Mouse (Mus musculus) limb, embryonic 14.5 days (tissue): ENCODE results near the gene Ints14. TPM values are rescaled to one million over a fixed set of nuclear protein-coding genes. Genes with fewer than 3 reads are reported as not detected.

ENCODE experiments used
- ATAC-seq: fragments of 200-750 bp; cut with Nextera tagmentation; 2 replicates; pipeline ENCODE4 v1.8.0; 2017; ENCODE audit warnings: low read depth, moderate number of reproducible peaks, moderate TSS enrichment; ENCODE audit not compliant: low FRiP score
- DNase-seq: peaks from one replicate; pipeline ENCODE4 v3.0.0-alpha.2; 2015; ENCODE audit warnings: low spot score
- H3K27ac ChIP-seq: fragments of 300-500 bp; sonication (generic); replicated peaks from 2 replicates; pipeline ENCODE4 v1.5.1; 2014; ENCODE audit warnings: low read depth, mild to moderate bottlenecking, low read length, moderate library complexity, mixed read lengths
- H3K27me3 ChIP-seq: fragments of 300-500 bp; sonication (generic); 2 replicates; pipeline ENCODE4 v1.6.1; 2014; ENCODE audit warnings: low read length, mixed read lengths; ENCODE audit not compliant: control insufficient read depth, insufficient read depth
- H3K36me3 ChIP-seq: fragments of 300-500 bp; sonication (generic); 2 replicates; pipeline ENCODE4 v1.6.1; 2014; ENCODE audit warnings: mild to moderate bottlenecking, low read length, moderate library complexity, mixed read lengths; ENCODE audit not compliant: control insufficient read depth, insufficient read depth
- H3K4me1 ChIP-seq: fragments of 300-500 bp; sonication (generic); 2 replicates; pipeline ENCODE4 v1.6.1; 2014; ENCODE audit warnings: antibody characterized with exemption, low read length, mixed read lengths; ENCODE audit not compliant: control insufficient read depth, insufficient read depth
- H3K4me2 ChIP-seq: fragments of 300-500 bp; sonication (generic); replicated peaks from 2 replicates; pipeline ENCODE4 v1.6.1; 2014; ENCODE audit warnings: low read depth, mild to moderate bottlenecking, low read length, moderate library complexity; ENCODE audit not compliant: severe bottlenecking
- H3K4me3 ChIP-seq: fragments of 300-500 bp; sonication (generic); replicated peaks from 2 replicates; pipeline ENCODE4 v1.5.1; 2014; ENCODE audit warnings: low read length
- H3K9ac ChIP-seq: fragments of 300-500 bp; sonication (generic); 2 replicates; pipeline ENCODE4 v1.6.1; 2014; ENCODE audit warnings: mild to moderate bottlenecking, low read depth, low read length, moderate library complexity; ENCODE audit not compliant: severe bottlenecking
- H3K9me3 ChIP-seq: fragments of 300-500 bp; sonication (generic); 2 replicates; pipeline ENCODE4 v1.6.1; 2016; ENCODE audit warnings: low read length; ENCODE audit not compliant: control insufficient read depth
- POLR2A ChIP-seq: fragments of 200-500 bp; IDR thresholded peaks from 2 replicates; pipeline ENCODE4 v1.8.0; 2012; ENCODE audit warnings: inconsistent platforms, mild to moderate bottlenecking, moderate library complexity, borderline replicate concordance; ENCODE audit not compliant: insufficient read depth, insufficient read length; ENCODE audit errors: extremely low read depth
- WGBS: fragments of 180-500 bp; shearing (Covaris S2); extraction: QIAGEN DNeasy Blood & Tissue Kit; methylation state at CpG from one replicate; pipeline ENCODE4 v1.1.7; 2014; 5-methylcytosine and 5-hydroxymethylcytosine counted together
- polyA plus RNA-seq, 2 experiments: library from polyadenylated mRNA; depleted of rRNA in 1 of 2; stranded (reverse) in 1 of 2; unstranded in 1 of 2; fragments of >200 nt; fragmentation: Nextera tagmentation in 1 of 2; extraction: Ambion mirVana in 1 of 2; gene quantifications; 2 replicates each; pipeline versions ENCODE4 v1.2.1 to v1.2.3; 2012 to 2014

Ints14 gene
- polyA plus RNA-seq, 2 experiments, result 38.1 to 50.4 TPM

- 20% methylated on average over 4 of the region's 5 CpGs for WGBS
- H3K36me3 ChIP-seq, result no peaks in the 10 kb centered on the region
Observed at GRCm38 (mm10) chr9:64952055-64952454, 8.7 kb upstream of the Ints14 start.

GRCm38 (mm10) chr9:64953190-64953589, 7.5 kb upstream of the Ints14 start:
- Histone ChIP-seq H3K9ac (no peak overlapping the region), H3K4me2 (no peak overlapping the region), H3K4me1 (no peaks in the 10 kb centered on the region), H3K27ac (no peak overlapping the region), H3K9me3 (no peaks in the 10 kb centered on the region), H3K4me3 (no peak overlapping the region), H3K36me3 (no peaks in the 10 kb centered on the region), H3K27me3 (no peaks in the 10 kb centered on the region; the same call in 1 of the 2 replicates)
- WGBS, result 74% methylated on average over 7 of the region's 7 CpGs
- ATAC-seq (no peak), DNase-seq (no peak)
- TF ChIP-seq POLR2A, result no peak

More at GRCm38 (mm10) chr9:64952055-64952454, 8.7 kb upstream of the Ints14 start:
- H3K9me3 ChIP-seq, result no peaks in the 10 kb centered on the region
- H3K4me3 ChIP-seq, result no peak overlapping the region
- H3K9ac ChIP-seq, result no peak overlapping the region
- no peaks in the 10 kb centered on the region for H3K4me1 ChIP-seq
- ATAC-seq, result no peak
- no peak overlapping the region for H3K4me2 ChIP-seq
- TF ChIP-seq POLR2A, result no peak
- no peak overlapping the region for H3K27ac ChIP-seq
- H3K27me3 ChIP-seq, result no peaks in the 10 kb centered on the region; the same call in 1 of the 2 replicates
- DNase-seq, result no peak

- Histone ChIP-seq H3K27me3 (no peaks in the 10 kb centered on the region), H3K4me1 (peaks cover under 1% of the 10 kb centered on the region; the same call in 1 of the 2 replicates), H3K36me3 (no peaks in the 10 kb centered on the region), H3K4me2 (no peak overlapping the region; the same call in 1 of the 2 replicates), H3K9me3 (no peaks in the 10 kb centered on the region), H3K27ac (0 out of 2 replicates have a peak overlapping the region, but pooled peaks have one; percentile 10), H3K4me3 (no peak overlapping the region), H3K9ac (no peak overlapping the region)
- WGBS, result 35% methylated on average over 12 of the region's 12 CpGs
- DNase-seq (no peak), ATAC-seq (no peak)
- TF ChIP-seq POLR2A, result no peak
Observed at GRCm38 (mm10) chr9:64956337-64956736, 4.4 kb upstream of the Ints14 start.

- WGBS, result 88% methylated on average over 3 of the region's 3 CpGs
- DNase-seq (no peak), ATAC-seq (no peak)
- Histone ChIP-seq H3K27ac (no peak overlapping the region), H3K27me3 (no peaks in the 10 kb centered on the region), H3K4me1 (peaks cover 7% of the 10 kb centered on the region), H3K9me3 (no peaks in the 10 kb centered on the region), H3K9ac (no peak overlapping the region), H3K36me3 (peaks cover under 1% of the 10 kb centered on the region; the same call in 1 of the 2 replicates), H3K4me2 (no peak overlapping the region), H3K4me3 (no peak overlapping the region)
- no peak for TF ChIP-seq POLR2A
Observed at GRCm38 (mm10) chr9:64957276-64957675, 3.4 kb upstream of the Ints14 start.

GRCm38 (mm10) chr9:64960978-64961320, 244 bp downstream of the Ints14 start:
- ATAC-seq (peak; percentile 76), DNase-seq (no peak)
- Histone ChIP-seq H3K4me3 (peak overlapping the region; percentile 82), H3K36me3 (peaks cover 32% of the 10 kb centered on the region), H3K27ac (peak overlapping the region; percentile 87), H3K4me1 (peaks cover 7% of the 10 kb centered on the region), H3K9ac (peak overlapping the region; percentile 96), H3K9me3 (no peaks in the 10 kb centered on the region), H3K27me3 (no peaks in the 10 kb centered on the region), H3K4me2 (peak overlapping the region; percentile 57)
- no peak for TF ChIP-seq POLR2A
- WGBS, result under 1% methylated on average over 14 of the region's 17 CpGs

GRCm38 (mm10) chr9:64980548-64980947, 19.8 kb downstream of the Ints14 start:
- H3K9ac ChIP-seq, result no peak overlapping the region
- no peaks in the 10 kb centered on the region for H3K4me1 ChIP-seq
- H3K36me3 ChIP-seq, result peaks cover 94% of the 10 kb centered on the region
- H3K27ac ChIP-seq, result no peak overlapping the region
- DNase-seq, result no peak
- no peaks in the 10 kb centered on the region for H3K9me3 ChIP-seq
- H3K4me2 ChIP-seq, result no peak overlapping the region
- no peak for ATAC-seq
- TF ChIP-seq POLR2A, result no peak
- H3K4me3 ChIP-seq, result no peak overlapping the region
- 82% methylated on average over 3 of the region's 3 CpGs for WGBS
- no peaks in the 10 kb centered on the region for H3K27me3 ChIP-seq
